Mouse (Mus musculus) adrenal gland, adult (tissue): ENCODE data around the gene Tmigd1.
A peak's percentile ranks its signal among the peaks of the same experiment; 100 is the strongest.
"Not testable (repeated sequence)": the region's sequence is repeated elsewhere in the genome, so short reads cannot be mapped to it uniquely, and the experiment has no call there.

Experiments used
- DNase-seq, 2 experiments: peaks; one replicate each; pipeline ENCODE4 v3.0.0; 2022 to 2023; ENCODE audit warnings: low spot score in 1 of 2; ENCODE audit not compliant: inconsistent age in 2 of 2

Gene Tmigd1

GRCm38 (mm10) chr11:76897871-76898270 lies 4.1 kb upstream of the Tmigd1 start:
- DNase-seq: peak; percentile 6 to 67

GRCm38 (mm10) chr11:76898751-76899150 lies 3.2 kb upstream of the Tmigd1 start:
- DNase-seq: peak in 1 of 2 experiments; percentile 24

GRCm38 (mm10) chr11:76899758-76900738 lies 1.9 kb upstream of the Tmigd1 start:
- DNase-seq: peak; percentile 29 to 84

GRCm38 (mm10) chr11:76904340-76904739 lies 2.4 kb downstream of the Tmigd1 start:
- DNase-seq: no peak

GRCm38 (mm10) chr11:76908651-76909050 lies 6.7 kb downstream of the Tmigd1 start:
- no peak for DNase-seq

GRCm38 (mm10) chr11:76911325-76912054 lies 9.5 kb downstream of the Tmigd1 start:
- DNase-seq: no peak

- DNase-seq: no peak
Observed at GRCm38 (mm10) chr11:76912055-76912395, 10.1 kb downstream of the Tmigd1 start.

GRCm38 (mm10) chr11:76914366-76914765 lies 12.4 kb downstream of the Tmigd1 start:
- no peak for DNase-seq

GRCm38 (mm10) chr11:76916539-76917229 lies 14.7 kb downstream of the Tmigd1 start:
- DNase-seq: peak; percentile 24 to 53

- no peak for DNase-seq
Observed at GRCm38 (mm10) chr11:76917230-76917548, 15.2 kb downstream of the Tmigd1 start.

- no peak for DNase-seq
Observed at GRCm38 (mm10) chr11:76920607-76921006, 18.6 kb downstream of the Tmigd1 start.

GRCm38 (mm10) chr11:76924759-76925236 lies 22.8 kb downstream of the Tmigd1 start, which contains the start of gene Blmh:
Blmh (plus strand) TSS chr11:76924809.
- peak; percentile 37 to 80 for DNase-seq

GRCm38 (mm10) chr11:76928586-76928985 lies 26.6 kb downstream of the Tmigd1 start:
- DNase-seq: not testable (repeated sequence)

- DNase-seq: no peak
Observed at GRCm38 (mm10) chr11:76933209-76933608, 31.2 kb downstream of the Tmigd1 start.

GRCm38 (mm10) chr11:76936578-76936977 lies 34.6 kb downstream of the Tmigd1 start:
- no peak for DNase-seq

- no peak for DNase-seq
Observed at GRCm38 (mm10) chr11:76944839-76945238, 42.9 kb downstream of the Tmigd1 start.

- DNase-seq: peak; percentile 94 to 98
Observed at GRCm38 (mm10) chr11:76945386-76946202, 43.6 kb downstream of the Tmigd1 start.

GRCm38 (mm10) chr11:76946203-76946585 lies 44.2 kb downstream of the Tmigd1 start:
- peak in 1 of 2 experiments; percentile 11 for DNase-seq

- peak; percentile 31 to 82 for DNase-seq
Observed at GRCm38 (mm10) chr11:76953536-76953935, 51.6 kb downstream of the Tmigd1 start.

GRCm38 (mm10) chr11:76965703-76966102 lies 63.7 kb downstream of the Tmigd1 start:
- no peak for DNase-seq
